Mouse (Mus musculus) forebrain, embryonic 11.5 days (tissue): ENCODE measurements around the gene Stx6. TPM values are rescaled to one million over a fixed set of nuclear protein-coding genes. Genes with fewer than 3 reads are reported as not detected.

Experiments used
- ATAC-seq: fragments of 200-750 bp; cut with Nextera tagmentation; replicated peaks from 2 replicates; pipeline ENCODE4 v1.8.0; 2017; ENCODE audit warnings: moderate TSS enrichment; ENCODE audit not compliant: low FRiP score
- DNase-seq: peaks from one replicate; pipeline ENCODE4 v3.0.0-alpha.2; 2017; ENCODE audit warnings: low spot score
- H3K27ac ChIP-seq: fragments of 300-500 bp; sonication (generic); 2 replicates; pipeline ENCODE4 v1.5.1; 2014; ENCODE audit warnings: low read depth, low read length
- H3K27me3 ChIP-seq: fragments of 300-500 bp; sonication (generic); 2 replicates; pipeline ENCODE4 v1.6.1; 2014; ENCODE audit warnings: mild to moderate bottlenecking, low read length, mixed read lengths; ENCODE audit not compliant: control insufficient read depth, insufficient read depth
- H3K36me3 ChIP-seq: fragments of 300-500 bp; sonication (generic); 2 replicates; pipeline ENCODE4 v1.6.1; 2014; ENCODE audit warnings: mild to moderate bottlenecking, low read length, moderate library complexity, mixed read lengths; ENCODE audit not compliant: control insufficient read depth, insufficient read depth
- H3K4me1 ChIP-seq: fragments of 300-500 bp; sonication (generic); replicated peaks from 2 replicates; pipeline ENCODE4 v1.6.1; 2014; ENCODE audit warnings: low read length, mixed read lengths; ENCODE audit not compliant: control insufficient read depth, insufficient read depth
- H3K4me2 ChIP-seq: fragments of 300-500 bp; sonication (generic); 2 replicates; pipeline ENCODE4 v1.6.1; 2014; ENCODE audit warnings: low read depth, mild to moderate bottlenecking, low read length, moderate library complexity, mixed read lengths; ENCODE audit not compliant: severe bottlenecking
- H3K4me3 ChIP-seq: fragments of 300-500 bp; sonication (generic); 2 replicates; pipeline ENCODE4 v1.5.1; 2014; ENCODE audit warnings: low read depth, low read length
- H3K9ac ChIP-seq: fragments of 300-500 bp; sonication (generic); 2 replicates; pipeline ENCODE4 v1.6.1; 2014; ENCODE audit warnings: low read length
- H3K9me3 ChIP-seq: fragments of 300-500 bp; sonication (generic); 2 replicates; pipeline ENCODE4 v1.6.1; 2016; ENCODE audit warnings: low read length, mixed read lengths; ENCODE audit not compliant: control insufficient read depth
- WGBS: fragments of 180-500 bp; shearing (Covaris S2); extraction: QIAGEN DNeasy Blood & Tissue Kit; methylation state at CpG from one replicate; pipeline ENCODE4 v1.1.7; 2014; 5-methylcytosine and 5-hydroxymethylcytosine counted together
- polyA plus RNA-seq: library from polyadenylated mRNA; unstranded; fragments of >200 nt; fragmentation: Nextera tagmentation; extraction: Ambion mirVana; gene quantifications from 2 replicates; pipeline ENCODE4 v1.2.1, GENCODE M21; 2014

Stx6 gene
- polyA plus RNA-seq, 1 experiment from 2014 or later, result 102 TPM

DNA sequence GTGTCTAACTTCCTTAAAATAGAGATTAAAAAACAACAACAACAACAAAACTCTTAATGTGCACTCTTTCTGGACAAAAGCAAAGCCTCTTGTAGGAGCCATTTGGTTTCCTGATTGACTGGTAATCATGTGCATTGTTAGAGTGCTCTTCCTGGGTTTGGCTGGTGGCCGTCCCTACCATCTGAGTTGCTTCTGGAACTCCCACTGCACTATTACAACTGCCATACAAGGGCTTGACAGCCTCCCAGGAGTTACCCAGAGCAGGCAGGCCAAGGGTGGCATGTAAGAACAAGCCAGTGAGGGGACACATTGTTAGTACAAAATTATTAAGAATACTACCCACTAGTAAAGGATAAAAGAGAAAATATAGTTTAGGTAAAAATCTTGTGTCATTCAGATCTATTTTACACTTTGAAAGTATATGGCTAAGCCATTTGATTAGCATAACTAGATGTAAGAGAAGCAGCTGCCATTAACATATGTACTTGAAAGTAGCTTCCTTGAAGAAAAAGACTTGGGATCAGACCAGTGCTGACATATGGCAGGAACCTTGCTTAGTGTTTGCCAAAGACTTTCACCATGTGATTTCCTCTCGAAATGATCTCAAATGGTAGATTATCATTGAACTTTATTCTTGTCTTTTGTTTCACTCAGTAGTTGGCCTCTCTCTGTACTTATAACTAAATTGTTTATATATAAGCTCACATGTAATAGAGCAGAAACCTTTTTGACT, 19.8 kb downstream of the Stx6 start:
- Histone ChIP-seq H3K9me3 (no peaks in the 10 kb centered on the region), H3K4me1 (no peaks in the 10 kb centered on the region), H3K27ac (no peak overlapping the region), H3K4me2 (no peak overlapping the region), H3K36me3 (peaks cover 4% of the 10 kb centered on the region; the same call in 1 of the 2 replicates), H3K27me3 (no peaks in the 10 kb centered on the region), H3K9ac (no peak overlapping the region), H3K4me3 (no peak overlapping the region)
- DNase-seq, result no peak
- ATAC-seq, result no peak
- 83% methylated on average over 2 of the region's 2 CpGs for WGBS

GRCm38 (mm10) chr1:155184191-155184590, 25.7 kb downstream of the Stx6 start:
- 92% methylated on average over 3 of the region's 3 CpGs for WGBS

GRCm38 (mm10) chr1:155188656-155189055, 30.1 kb downstream of the Stx6 start:
- DNase-seq, result no peak
- H3K9me3 ChIP-seq, result no peaks in the 10 kb centered on the region
- peaks cover 8% of the 10 kb centered on the region for H3K36me3 ChIP-seq
- no peaks in the 10 kb centered on the region for H3K27me3 ChIP-seq
- H3K4me2 ChIP-seq, result no peak overlapping the region
- ATAC-seq, result no peak
- no peak overlapping the region for H3K27ac ChIP-seq
- no peaks in the 10 kb centered on the region for H3K4me1 ChIP-seq
- no peak overlapping the region for H3K4me3 ChIP-seq
- 94% methylated on average over 4 of the region's 4 CpGs for WGBS
- no peak overlapping the region for H3K9ac ChIP-seq

More at GRCm38 (mm10) chr1:155184191-155184590, 25.7 kb downstream of the Stx6 start:
- Histone ChIP-seq H3K9me3 (no peaks in the 10 kb centered on the region), H3K9ac (no peak overlapping the region), H3K36me3 (peaks cover 5% of the 10 kb centered on the region), H3K4me3 (no peak overlapping the region), H3K4me1 (no peaks in the 10 kb centered on the region), H3K4me2 (no peak overlapping the region), H3K27me3 (no peaks in the 10 kb centered on the region), H3K27ac (no peak overlapping the region)
- DNase-seq (no peak), ATAC-seq (no peak)

- H3K27me3 ChIP-seq, result no peaks in the 10 kb centered on the region
- H3K9ac ChIP-seq, result no peak overlapping the region
- no peaks in the 10 kb centered on the region for H3K9me3 ChIP-seq
- no peak overlapping the region for H3K27ac ChIP-seq
- no peak overlapping the region for H3K4me2 ChIP-seq
- WGBS, result 90% methylated on average over 8 of the region's 8 CpGs
- DNase-seq (no peak), ATAC-seq (no peak)
- no peak overlapping the region for H3K4me3 ChIP-seq
- H3K36me3 ChIP-seq, result peaks cover 8% of the 10 kb centered on the region
- H3K4me1 ChIP-seq, result no peaks in the 10 kb centered on the region
Measured at GRCm38 (mm10) chr1:155191219-155191618, 32.7 kb downstream of the Stx6 start.

DNA sequence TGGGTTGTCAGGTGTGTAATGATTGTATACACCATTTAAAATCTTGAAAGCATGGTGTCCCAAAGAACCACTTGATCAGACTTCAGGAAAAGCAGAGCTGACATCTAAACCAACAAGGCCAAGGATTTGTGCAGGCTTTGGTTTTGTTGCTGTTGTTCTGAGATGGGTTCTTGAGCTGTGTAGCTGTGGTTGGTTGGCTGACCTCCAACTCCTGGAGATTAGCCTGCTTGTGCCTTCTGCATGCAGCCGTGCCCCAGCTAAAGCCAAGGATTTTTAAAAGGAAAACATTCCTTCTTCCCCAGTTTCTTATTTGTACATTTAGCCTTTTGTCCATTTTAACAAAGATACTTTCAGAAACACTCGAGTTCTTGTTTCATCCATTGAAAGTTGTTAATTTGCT, 33.2 kb downstream of the Stx6 start:
- WGBS, result 83% methylated on average over 2 of the region's 2 CpGs
- Histone ChIP-seq H3K4me2 (no peak overlapping the region), H3K36me3 (peaks cover 8% of the 10 kb centered on the region)

GRCm38 (mm10) chr1:155192805-155193368, 34.4 kb downstream of the Stx6 start:
- no peak overlapping the region for H3K27ac ChIP-seq
- 83% methylated on average over 15 of the region's 15 CpGs for WGBS
- no peak for DNase-seq

More for the DNA sequence above, 33.2 kb downstream of the Stx6 start:
- Histone ChIP-seq H3K9me3 (no peaks in the 10 kb centered on the region), H3K27ac (no peak overlapping the region), H3K4me1 (no peaks in the 10 kb centered on the region), H3K4me3 (no peak overlapping the region), H3K9ac (no peak overlapping the region), H3K27me3 (no peaks in the 10 kb centered on the region)
- DNase-seq, result no peak
- ATAC-seq, result no peak

GRCm38 (mm10) chr1:155196691-155197090, 38.2 kb downstream of the Stx6 start:
- no peak overlapping the region for H3K4me2 ChIP-seq
- no peak for ATAC-seq
- no peak overlapping the region for H3K9ac ChIP-seq
- H3K4me1 ChIP-seq, result no peaks in the 10 kb centered on the region
- H3K27ac ChIP-seq, result no peak overlapping the region
- no peak overlapping the region for H3K4me3 ChIP-seq
- no peaks in the 10 kb centered on the region for H3K27me3 ChIP-seq
- H3K36me3 ChIP-seq, result no peaks in the 10 kb centered on the region; the same call in 1 of the 2 replicates
- DNase-seq, result no peak
- no peaks in the 10 kb centered on the region for H3K9me3 ChIP-seq
- WGBS, result 95% methylated on average over 4 of the region's 4 CpGs

More at GRCm38 (mm10) chr1:155192805-155193368, 34.4 kb downstream of the Stx6 start:
- Histone ChIP-seq H3K36me3 (peaks cover 8% of the 10 kb centered on the region), H3K4me2 (no peak overlapping the region), H3K9me3 (no peaks in the 10 kb centered on the region), H3K9ac (no peak overlapping the region), H3K27me3 (no peaks in the 10 kb centered on the region), H3K4me3 (no peak overlapping the region), H3K4me1 (no peaks in the 10 kb centered on the region)
- ATAC-seq, result no peak

- ATAC-seq (no peak), DNase-seq (no peak)
- Histone ChIP-seq H3K4me3 (no peak overlapping the region), H3K9ac (no peak overlapping the region), H3K4me1 (peaks cover 7% of the 10 kb centered on the region; the same call in 1 of the 2 replicates), H3K27me3 (no peaks in the 10 kb centered on the region), H3K36me3 (peaks cover 3% of the 10 kb centered on the region; the same call in 1 of the 2 replicates), H3K9me3 (no peaks in the 10 kb centered on the region), H3K27ac (no peak overlapping the region), H3K4me2 (no peak overlapping the region)
- WGBS, result 77% methylated on average over 6 of the region's 6 CpGs
Measured at GRCm38 (mm10) chr1:155199522-155199921, 41.0 kb downstream of the Stx6 start.
